In the genomic region with DNA sequence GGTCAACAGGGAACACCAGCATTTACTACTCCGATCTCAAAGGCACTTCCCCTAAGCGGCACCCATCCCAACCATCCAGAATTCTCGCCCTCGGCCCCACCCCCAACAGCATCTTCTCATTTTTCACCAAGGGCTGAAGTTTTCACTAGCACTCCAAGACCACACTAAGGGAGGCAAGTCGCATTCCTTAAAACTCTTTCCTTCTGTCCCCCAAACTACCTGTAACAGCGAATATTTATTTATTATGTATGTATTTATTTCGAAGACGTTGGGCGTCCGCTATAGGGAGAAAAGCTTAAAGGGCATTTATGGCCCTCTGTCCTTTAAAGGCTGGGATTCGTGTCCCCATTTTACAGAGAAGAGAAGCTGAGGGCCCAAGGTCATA, we compare ENCODE assay signal across 8 mouse cellular contexts. TPM values are rescaled to one million over a fixed set of nuclear protein-coding genes. Genes with fewer than 3 reads are reported as not detected.
A peak's percentile ranks its signal among the peaks of the same experiment; 100 is the strongest.
DNase-seq lines count a peak whose midpoint lies in the region; ATAC-seq and TF ChIP-seq lines count a peak whose summit lies in the region.

No protein-coding gene starts in this region.

- DNase-seq in thymus, adult 2 months = no peak
- DNase-seq in thymus, postnatal 25 days = no peak
- peak; percentile 59 to 60 for DNase-seq in cerebellum, postnatal 10 days
- peak; percentile 39 for DNase-seq in limb, embryonic 11.5 days (ENCODE audit: low spot score)
- no peak for DNase-seq in B cell, adult 2 months

- TF ChIP-seq POLR2A in thymus, adult 2 months (IDR thresholded peaks at IDR 0.05; ENCODE audit: control insufficient read depth, extremely low read depth, insufficient read depth, low read length, poor library complexity) = no peak

- peak overlapping the region; percentile 88 for H3K9ac ChIP-seq in heart, embryonic 12.5 days
- H3K9ac ChIP-seq in limb, embryonic 11.5 days (ENCODE audit: low read length) = peak overlapping the region; percentile 73; the same call in 1 of the 2 replicates
- peak overlapping the region; percentile 87 for H3K9ac ChIP-seq in midbrain, embryonic 15.5 days

- H3K36me3 ChIP-seq in thymus, adult 2 months (ENCODE audit: control insufficient read depth, insufficient read depth, low read length) = no peaks in the 10 kb centered on the region
- H3K36me3 ChIP-seq in heart, embryonic 12.5 days = no peaks in the 10 kb centered on the region
- no peaks in the 10 kb centered on the region for H3K36me3 ChIP-seq in limb, embryonic 11.5 days (ENCODE audit: control insufficient read depth, insufficient read depth, low read length)
- no peaks in the 10 kb centered on the region for H3K36me3 ChIP-seq in midbrain, embryonic 15.5 days (replicated peaks)

- no peak for TF ChIP-seq CTCF in thymus, adult 2 months (IDR thresholded peaks at IDR 0.05; ENCODE audit: borderline replicate concordance, control insufficient read depth, extremely low read depth, insufficient read depth, low read length, poor library complexity)

- no peaks in the 10 kb centered on the region; the same call in 1 of the 2 replicates for H3K27me3 ChIP-seq in thymus, adult 2 months (ENCODE audit: control insufficient read depth, insufficient read depth, low read length)
- H3K27me3 ChIP-seq in heart, embryonic 12.5 days (replicated peaks) = no peaks in the 10 kb centered on the region
- no peaks in the 10 kb centered on the region for H3K27me3 ChIP-seq in limb, embryonic 11.5 days (ENCODE audit: control insufficient read depth, insufficient read depth, low read length)
- no peaks in the 10 kb centered on the region for H3K27me3 ChIP-seq in midbrain, embryonic 15.5 days (replicated peaks)

- ATAC-seq in heart, embryonic 12.5 days (ENCODE audit: insufficient number of reproducible peaks, low FRiP score) = no peak
- no peak for ATAC-seq in limb, embryonic 11.5 days (ENCODE audit: insufficient number of reproducible peaks, low FRiP score, low TSS enrichment, low read depth)
- ATAC-seq in midbrain, embryonic 15.5 days (replicated peaks) = no peak
- no peak for ATAC-seq in CD4-positive, CD25-positive, alpha-beta regulatory T cell, adult 4 months

- no peak overlapping the region for H3K27ac ChIP-seq in thymus, adult 2 months (ENCODE audit: control insufficient read depth, insufficient read depth, low read length)
- peak overlapping the region; percentile 79; the same call in 1 of the 2 replicates for H3K27ac ChIP-seq in heart, embryonic 12.5 days (ENCODE audit: poor library complexity, severe bottlenecking)
- H3K27ac ChIP-seq in limb, embryonic 11.5 days (replicated peaks; ENCODE audit: low read depth, low read length) = no peak overlapping the region
- no peak overlapping the region for H3K27ac ChIP-seq in midbrain, embryonic 15.5 days

- peak overlapping the region; percentile 62 for H3K4me3 ChIP-seq in thymus, adult 2 months (ENCODE audit: control insufficient read depth, insufficient read depth, low read length)
- H3K4me3 ChIP-seq in heart, embryonic 12.5 days = peak overlapping the region; percentile 83
- peak overlapping the region; percentile 63 for H3K4me3 ChIP-seq in limb, embryonic 11.5 days (ENCODE audit: low read depth, low read length)
- H3K4me3 ChIP-seq in midbrain, embryonic 15.5 days = peak overlapping the region; percentile 87

- peak overlapping the region; percentile 81 for H3K4me2 ChIP-seq in heart, embryonic 12.5 days
- H3K4me2 ChIP-seq in limb, embryonic 11.5 days (ENCODE audit: low read depth, severe bottlenecking) = peak overlapping the region; percentile 76
- H3K4me2 ChIP-seq in midbrain, embryonic 15.5 days = peak overlapping the region; percentile 78

- H3K4me1 ChIP-seq in thymus, adult 2 months (replicated peaks; ENCODE audit: control insufficient read depth, insufficient read depth, low read length) = peaks cover 19% of the 10 kb centered on the region
- peaks cover 55% of the 10 kb centered on the region for H3K4me1 ChIP-seq in heart, embryonic 12.5 days (replicated peaks)
- H3K4me1 ChIP-seq in limb, embryonic 11.5 days (ENCODE audit: control insufficient read depth, insufficient read depth, low read length) = peaks cover 4% of the 10 kb centered on the region
- H3K4me1 ChIP-seq in midbrain, embryonic 15.5 days = peaks cover 38% of the 10 kb centered on the region

- whole genome bisulfite sequencing in thymus, adult 2 months = 12% methylated on average over 11 of the region's 11 CpGs
- WGBS in heart, embryonic 12.5 days = 7% methylated on average over 11 of the region's 11 CpGs
- 6% methylated on average over 11 of the region's 11 CpGs for WGBS in limb, embryonic 11.5 days
- WGBS in midbrain, embryonic 15.5 days = 8% methylated on average over 11 of the region's 11 CpGs

- no peaks in the 10 kb centered on the region for H3K9me3 ChIP-seq in heart, embryonic 12.5 days (replicated peaks)
- no peaks in the 10 kb centered on the region for H3K9me3 ChIP-seq in limb, embryonic 11.5 days (ENCODE audit: control insufficient read depth, low read length)
- H3K9me3 ChIP-seq in midbrain, embryonic 15.5 days = no peaks in the 10 kb centered on the region

RNA-seq across cellular contexts. Expression of gene B4galt5, which starts 1.0 kb away (rescaled TPM):
- 10.9 and 14.2 TPM in 2 replicates for polyA plus RNA-seq in thymus, adult 2 months (2012; rRNA removed)
- 14.9 and 21.1 TPM in 2 replicates for polyA plus RNA-seq in heart, embryonic 12.5 days (2016; fragmentation: Nextera tagmentation; extraction: Ambion mirVana)
- polyA plus RNA-seq in limb, embryonic 11.5 days (2014; fragmentation: Nextera tagmentation; extraction: Ambion mirVana) = 15.9 and 16.3 TPM in 2 replicates
- 28.3 and 31.8 TPM in 2 replicates for polyA plus RNA-seq in midbrain, embryonic 15.5 days (2015; fragmentation: Nextera tagmentation; extraction: Ambion mirVana)
- polyA plus RNA-seq in CD4-positive, CD25-positive, alpha-beta regulatory T cell, adult 4 months (2017; shearing (Covaris generic)) = 1 to 10 TPM; 6.3 to 9.4 TPM

Comparison
In these comparisons a context has a peak if more than half of its experiments do, and no peak if none do; other contexts are left out.
1. DNase-seq: peak in cerebellum, postnatal 10 days (2 of 2) and limb, embryonic 11.5 days (single experiment); none in thymus, adult 2 months (single experiment), thymus, postnatal 25 days (single experiment) and B cell, adult 2 months (0 of 2).
2. Peak in every context shown above with its lines, with median percentiles within 50 percentile points of each other: H3K4me3 ChIP-seq, H3K4me2 ChIP-seq and H3K9ac ChIP-seq.